Mouse (Mus musculus) forebrain, embryonic 10.5 days (tissue): ENCODE measurements around the gene Ttf1. TPM values are rescaled to one million over a fixed set of nuclear protein-coding genes. Genes with fewer than 3 reads are reported as not detected.
A peak's percentile ranks its signal among the peaks of the same experiment; 100 is the strongest.
"Not testable (repeated sequence)": the region's sequence is repeated elsewhere in the genome, so short reads cannot be mapped to it uniquely, and the experiment has no call there.

ENCODE experiments used
- DNase-seq: peaks from one replicate; pipeline ENCODE4 v3.0.0-alpha.2; 2017; ENCODE audit warnings: low spot score; ENCODE audit errors: extremely low spot score
- H3K27ac ChIP-seq: fragments of 300-500 bp; sonication (generic); 2 replicates; pipeline ENCODE4 v1.5.1; 2016; ENCODE audit warnings: mild to moderate bottlenecking
- H3K27me3 ChIP-seq: fragments of 300-500 bp; sonication (generic); 2 replicates; pipeline ENCODE4 v1.6.1; 2016; ENCODE audit warnings: mild to moderate bottlenecking; ENCODE audit not compliant: poor library complexity, severe bottlenecking
- H3K36me3 ChIP-seq: fragments of 300-500 bp; sonication (generic); replicated peaks from 2 replicates; pipeline ENCODE4 v1.6.1; 2016; ENCODE audit warnings: mild to moderate bottlenecking, moderate library complexity
- H3K4me1 ChIP-seq: fragments of 300-500 bp; sonication (generic); 2 replicates; pipeline ENCODE4 v1.6.1; 2016
- H3K4me3 ChIP-seq: fragments of 300-500 bp; sonication (generic); 2 replicates; pipeline ENCODE4 v1.5.1; 2016; ENCODE audit warnings: mild to moderate bottlenecking, moderate library complexity
- H3K9me3 ChIP-seq: fragments of 300-500 bp; sonication (generic); 2 replicates; pipeline ENCODE4 v1.6.1; 2016; ENCODE audit warnings: mild to moderate bottlenecking, moderate library complexity
- WGBS: fragments of 180-500 bp; shearing (Covaris S2); methylation state at CpG from one replicate; pipeline ENCODE4 v1.1.7; 2016; 5-methylcytosine and 5-hydroxymethylcytosine counted together
- polyA plus RNA-seq: library from polyadenylated mRNA; unstranded; fragments of >200 nt; fragmentation: Nextera tagmentation; extraction: Ambion mirVana; gene quantifications from 2 replicates; pipeline ENCODE4 v1.2.1, GENCODE M21; 2016

Ttf1 gene
- polyA plus RNA-seq, 1 experiment from 2014 or later = 11.4 TPM

DNA sequence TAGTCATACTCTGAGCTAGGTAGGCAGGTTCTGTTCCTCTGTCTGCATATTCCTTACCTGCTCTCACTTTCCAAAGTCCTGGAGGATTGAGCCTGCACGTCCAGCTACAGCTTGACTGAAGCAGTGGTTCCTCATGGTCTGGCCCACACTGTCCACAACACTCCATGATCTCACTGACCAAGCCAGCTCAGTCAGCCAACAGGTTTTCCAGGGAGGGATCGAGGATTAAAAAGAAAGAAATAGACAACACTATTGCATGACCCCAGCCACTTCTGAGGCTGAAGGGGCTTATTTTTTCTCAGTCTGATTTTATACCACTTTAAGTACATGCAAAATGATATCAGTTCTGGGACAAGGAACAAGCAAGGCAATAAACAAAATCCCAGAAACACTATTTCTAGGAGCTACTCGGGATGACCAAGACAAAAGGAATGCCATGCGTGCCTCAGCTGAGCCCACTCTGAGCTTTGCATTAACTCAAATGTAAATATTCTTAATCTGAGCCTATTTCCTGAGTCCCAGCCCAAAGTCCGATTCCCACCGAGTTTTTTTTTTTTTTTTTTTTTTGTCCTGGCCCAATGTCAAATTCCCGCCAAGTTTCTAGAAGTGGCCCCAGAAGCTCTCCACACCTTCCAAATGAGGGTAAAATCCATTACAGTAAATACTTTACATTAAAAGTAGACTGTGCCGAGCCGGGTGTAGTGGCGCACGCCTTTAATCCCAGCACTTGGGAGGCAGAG lies 15.4 kb downstream of the Ttf1 start:
- peaks cover 96% of the 10 kb centered on the region for H3K36me3 ChIP-seq
- no peak for DNase-seq
- WGBS = 91% methylated on average over 11 of the region's 11 CpGs

DNA sequence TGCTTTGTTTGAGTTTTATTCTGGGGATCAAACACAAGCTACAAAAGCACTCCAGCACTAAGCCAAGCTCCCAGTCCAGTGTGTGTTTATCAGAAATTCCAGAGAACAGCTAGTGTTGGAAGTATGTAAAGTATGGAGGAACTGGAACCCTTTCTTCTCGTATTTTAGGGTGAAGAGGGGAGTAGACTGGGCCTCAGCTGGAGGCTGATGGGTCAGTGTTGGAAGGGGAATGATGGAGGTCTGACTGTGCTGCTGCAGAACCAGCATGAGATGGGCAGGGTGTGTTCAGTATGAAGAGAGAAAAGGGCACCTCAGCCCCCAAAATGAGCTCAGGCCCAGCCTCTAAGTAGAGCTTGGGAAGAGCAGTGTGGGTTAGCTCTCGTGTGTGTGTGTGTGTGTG lies 16.2 kb downstream of the Ttf1 start:
- H3K36me3 ChIP-seq = peaks cover 96% of the 10 kb centered on the region
- WGBS = 89% methylated on average over 2 of the region's 2 CpGs

More for the DNA sequence above, 15.4 kb downstream of the Ttf1 start:
- Histone ChIP-seq H3K27me3 (no peaks in the 10 kb centered on the region), H3K4me1 (no peaks in the 10 kb centered on the region), H3K4me3 (no peak overlapping the region), H3K27ac (no peak overlapping the region), H3K9me3 (no peaks in the 10 kb centered on the region)

DNA sequence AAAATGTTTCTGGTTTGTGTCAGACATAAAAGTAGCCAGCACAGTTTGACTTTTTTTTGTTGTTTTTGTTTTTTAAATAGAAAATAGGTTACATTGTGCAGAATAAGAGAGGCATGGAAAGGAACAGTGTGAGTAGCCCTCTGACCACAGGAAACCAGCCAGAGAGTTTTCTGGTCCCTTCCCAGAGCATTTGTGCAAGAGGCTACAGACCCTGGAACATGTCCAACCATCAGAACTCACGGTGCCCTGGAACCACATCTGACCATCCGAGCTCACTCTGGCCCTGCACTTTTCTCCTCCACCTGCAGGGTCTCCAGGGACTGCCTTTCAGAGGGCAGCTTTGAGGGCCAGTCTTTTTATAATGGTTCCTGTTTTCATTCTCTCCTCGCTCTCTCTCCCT lies 21.9 kb downstream of the Ttf1 start:
- DNase-seq = no peak
- no peaks in the 10 kb centered on the region for H3K9me3 ChIP-seq
- WGBS = 80% methylated on average over 3 of the region's 3 CpGs
- no peak overlapping the region for H3K4me3 ChIP-seq
- H3K27ac ChIP-seq = no peak overlapping the region
- H3K36me3 ChIP-seq = peaks cover 97% of the 10 kb centered on the region
- no peaks in the 10 kb centered on the region for H3K4me1 ChIP-seq
- no peaks in the 10 kb centered on the region for H3K27me3 ChIP-seq

More for the DNA sequence above, 16.2 kb downstream of the Ttf1 start:
- Histone ChIP-seq H3K27me3 (no peaks in the 10 kb centered on the region), H3K4me1 (no peaks in the 10 kb centered on the region), H3K9me3 (no peaks in the 10 kb centered on the region), H3K4me3 (no peak overlapping the region), H3K27ac (no peak overlapping the region)
- no peak for DNase-seq

DNA sequence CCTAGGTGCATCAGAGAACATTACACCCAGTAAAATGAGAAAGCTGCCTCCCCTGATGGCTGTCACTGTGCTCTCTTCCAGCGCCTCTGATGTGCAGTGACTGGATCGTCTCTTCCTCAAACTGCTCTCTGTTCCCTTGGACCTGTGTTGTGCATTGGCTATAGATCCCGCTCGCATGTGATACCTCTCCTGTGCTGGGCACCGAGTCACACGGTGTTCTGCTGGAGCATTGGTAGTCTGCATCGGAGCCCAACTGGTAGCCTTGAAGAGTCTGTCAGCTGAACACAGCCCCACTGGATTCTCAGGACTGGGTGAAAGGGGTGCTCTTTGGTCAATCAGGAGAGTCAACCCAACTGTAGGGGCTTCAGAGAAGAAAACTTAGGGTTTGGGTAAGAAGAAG lies 26.0 kb downstream of the Ttf1 start:
- DNase-seq = no peak
- Histone ChIP-seq H3K27ac (no peak overlapping the region), H3K9me3 (no peaks in the 10 kb centered on the region), H3K27me3 (no peaks in the 10 kb centered on the region), H3K4me1 (no peaks in the 10 kb centered on the region), H3K4me3 (no peak overlapping the region), H3K36me3 (peaks cover 71% of the 10 kb centered on the region)
- 94% methylated on average over 7 of the region's 7 CpGs for WGBS

DNA sequence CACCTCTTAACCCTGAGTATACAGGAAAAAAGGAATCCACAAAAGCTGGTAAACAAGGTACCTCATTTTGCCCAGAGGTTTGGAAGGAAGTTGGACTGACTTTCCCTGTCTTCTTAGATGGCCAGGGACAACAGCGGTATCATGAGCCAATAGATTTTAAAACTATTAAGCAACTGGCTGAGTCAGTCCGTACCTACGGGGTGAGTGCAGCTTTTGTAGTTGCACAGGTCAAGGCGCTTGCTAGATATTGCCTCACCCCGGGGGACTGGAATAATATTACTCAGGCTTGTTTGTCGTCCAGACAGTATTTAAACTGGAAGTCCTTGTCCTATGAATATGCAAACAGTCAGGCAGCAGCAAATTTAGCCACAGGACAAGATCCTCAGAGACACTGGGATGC lies 29.2 kb downstream of the Ttf1 start:
- DNase-seq, H3K4me3 ChIP-seq: not testable (repeated sequence)
- 90% methylated on average over 6 of the region's 6 CpGs for WGBS

DNA sequence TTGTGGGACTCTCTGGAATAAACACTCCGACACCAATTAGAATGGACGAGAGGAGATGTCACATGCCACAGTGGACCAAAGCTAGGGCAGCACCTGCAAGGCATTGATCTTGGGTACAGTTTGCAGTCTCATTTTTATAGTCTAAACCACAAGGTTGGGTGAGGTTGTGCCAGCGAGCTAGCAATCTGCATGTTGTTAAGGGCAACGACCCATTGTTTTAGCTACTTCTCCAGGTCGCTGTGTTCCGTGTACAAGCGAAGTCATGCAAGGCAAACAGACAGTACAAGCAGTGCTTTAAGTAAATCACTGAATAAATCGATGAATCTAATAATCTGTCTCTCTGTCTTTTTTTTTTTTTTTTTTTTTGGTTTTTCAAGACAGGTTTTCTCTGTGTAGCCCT lies 35.6 kb downstream of the Ttf1 start:
- no peak overlapping the region for H3K4me3 ChIP-seq
- no peaks in the 10 kb centered on the region for H3K27me3 ChIP-seq
- H3K4me1 ChIP-seq = peaks cover 9% of the 10 kb centered on the region
- H3K9me3 ChIP-seq = no peaks in the 10 kb centered on the region
- H3K36me3 ChIP-seq = no peaks in the 10 kb centered on the region
- DNase-seq = no peak
- WGBS = 96% methylated on average over 8 of the region's 8 CpGs
- no peak overlapping the region for H3K27ac ChIP-seq

More for the DNA sequence above, 29.2 kb downstream of the Ttf1 start:
- peaks cover 39% of the 10 kb centered on the region for H3K36me3 ChIP-seq
- H3K27me3 ChIP-seq, H3K9me3 ChIP-seq, H3K27ac ChIP-seq, H3K4me1 ChIP-seq: not testable (repeated sequence)

DNA sequence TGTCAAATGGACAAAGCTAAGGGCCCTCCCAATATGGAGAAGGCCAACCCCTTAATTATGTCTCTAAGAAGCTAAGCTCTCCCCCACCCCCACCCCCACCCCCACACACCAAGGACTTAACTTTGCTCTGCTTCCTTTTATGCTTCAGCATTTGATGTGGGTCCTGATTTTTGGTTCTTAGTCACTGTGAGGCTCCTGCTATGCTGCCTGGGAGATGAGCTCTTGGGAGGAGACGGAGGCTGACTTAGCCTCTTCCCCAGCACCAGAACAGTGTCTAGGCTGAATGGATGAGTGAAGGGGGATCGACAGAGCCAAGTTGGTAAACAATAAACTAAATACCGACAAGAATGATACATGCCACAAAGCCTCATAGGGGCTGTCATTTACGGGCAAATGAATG lies 36.7 kb downstream of the Ttf1 start:
- no peak for DNase-seq
- Histone ChIP-seq H3K9me3 (no peaks in the 10 kb centered on the region), H3K27me3 (no peaks in the 10 kb centered on the region), H3K27ac (peak overlapping the region; percentile 35; the same call in 1 of the 2 replicates), H3K36me3 (no peaks in the 10 kb centered on the region), H3K4me1 (peaks cover 9% of the 10 kb centered on the region), H3K4me3 (no peak overlapping the region)
- 61% methylated on average over 4 of the region's 4 CpGs for WGBS

DNA sequence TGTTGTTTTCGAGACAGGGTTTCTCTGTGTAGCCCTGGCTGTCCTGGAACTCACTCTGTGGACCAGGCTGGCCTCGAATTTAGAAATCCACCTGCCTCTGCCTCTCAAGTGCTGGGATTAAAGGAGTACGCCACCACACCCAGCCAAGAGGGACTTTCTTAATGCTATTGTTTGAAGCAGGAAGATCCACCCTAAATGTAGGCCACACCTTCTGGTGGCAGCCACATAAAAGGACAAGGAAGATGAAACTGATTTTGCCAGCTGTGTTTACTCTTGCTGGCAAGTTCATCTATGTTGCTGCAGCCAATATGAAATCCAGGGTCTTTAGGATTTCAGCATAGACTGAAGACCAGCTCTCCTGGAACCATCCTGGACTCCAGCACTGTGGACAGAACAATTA lies 37.4 kb downstream of the Ttf1 start:
- Histone ChIP-seq H3K4me1 (peaks cover 9% of the 10 kb centered on the region), H3K27ac (no peak overlapping the region), H3K9me3 (no peaks in the 10 kb centered on the region), H3K36me3 (no peaks in the 10 kb centered on the region), H3K27me3 (no peaks in the 10 kb centered on the region), H3K4me3 (no peak overlapping the region)
- no peak for DNase-seq
- WGBS = 87% methylated on average over 3 of the region's 3 CpGs

DNA sequence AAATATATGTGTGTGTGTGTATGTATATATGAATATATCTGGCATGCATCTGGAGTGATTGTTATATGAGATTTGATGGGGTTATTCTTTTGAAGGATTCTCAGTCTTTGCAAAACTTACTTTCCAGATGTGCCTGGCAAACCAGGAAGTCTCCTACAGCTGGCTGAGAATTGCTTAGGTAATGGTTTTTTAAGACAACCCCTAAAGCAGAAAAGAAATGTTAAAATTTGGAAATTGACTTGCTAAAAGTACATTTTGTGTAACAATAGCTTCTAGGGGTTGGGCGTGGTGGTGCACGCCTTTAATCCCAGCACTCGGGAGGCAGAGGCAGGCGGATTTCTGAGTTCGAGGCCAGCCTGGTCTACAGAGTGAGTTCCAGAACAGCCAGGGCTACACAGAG lies 37.9 kb downstream of the Ttf1 start:
- WGBS = 94% methylated on average over 5 of the region's 5 CpGs
- H3K27ac ChIP-seq, H3K4me1 ChIP-seq, H3K27me3 ChIP-seq, DNase-seq, H3K4me3 ChIP-seq, H3K36me3 ChIP-seq, H3K9me3 ChIP-seq: not testable (repeated sequence)

DNA sequence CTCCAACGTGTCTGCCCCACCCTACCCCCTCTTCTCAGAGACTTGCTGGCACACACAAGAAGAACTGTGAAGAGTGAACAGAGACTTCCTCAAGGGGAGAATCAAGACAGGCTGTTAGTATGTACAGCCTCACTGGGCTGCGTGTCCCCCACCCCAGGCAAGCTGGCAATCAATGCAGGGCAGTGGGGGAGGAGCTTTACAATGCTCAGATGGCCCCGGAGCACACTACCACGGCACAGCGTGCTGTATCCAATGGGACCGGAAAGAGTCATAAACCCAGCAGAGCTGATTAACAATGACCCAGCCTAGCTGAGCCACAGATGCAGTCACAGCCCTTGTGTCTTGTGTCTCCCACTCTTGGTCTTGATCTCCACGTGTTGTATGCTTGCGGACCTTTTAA lies 38.7 kb downstream of the Ttf1 start:
- no peak for DNase-seq
- H3K27ac ChIP-seq = no peak overlapping the region
- no peaks in the 10 kb centered on the region for H3K9me3 ChIP-seq
- H3K27me3 ChIP-seq = no peaks in the 10 kb centered on the region
- 86% methylated on average over 8 of the region's 8 CpGs for WGBS
- H3K4me1 ChIP-seq = peaks cover 9% of the 10 kb centered on the region
- H3K36me3 ChIP-seq = no peaks in the 10 kb centered on the region
- H3K4me3 ChIP-seq = no peak overlapping the region

DNA sequence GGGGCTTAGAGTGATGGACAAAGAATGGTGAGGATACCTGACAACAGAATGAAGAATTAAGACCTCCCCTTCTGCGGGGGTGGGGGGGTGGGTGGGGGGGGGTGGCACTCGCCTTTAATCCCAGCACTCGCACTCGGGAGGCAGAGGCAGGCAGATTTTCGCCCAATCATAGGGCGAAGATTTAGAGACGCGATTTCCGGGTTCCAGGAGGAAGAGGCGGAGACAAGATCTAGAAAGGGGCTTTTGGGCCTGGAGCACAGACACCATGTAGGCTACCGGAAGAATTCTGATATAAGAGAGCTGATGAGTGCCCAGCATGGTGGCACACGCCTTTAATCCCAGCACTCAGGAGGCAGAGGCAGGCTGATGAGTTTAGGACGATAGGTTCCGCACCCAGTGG lies 39.6 kb downstream of the Ttf1 start:
- Histone ChIP-seq H3K9me3 (no peaks in the 10 kb centered on the region), H3K4me1 (peaks cover 9% of the 10 kb centered on the region), H3K4me3 (no peak overlapping the region), H3K27me3 (no peaks in the 10 kb centered on the region), H3K36me3 (no peaks in the 10 kb centered on the region), H3K27ac (no peak overlapping the region)
- no peak for DNase-seq
- WGBS = 90% methylated on average over 14 of the region's 14 CpGs

DNA sequence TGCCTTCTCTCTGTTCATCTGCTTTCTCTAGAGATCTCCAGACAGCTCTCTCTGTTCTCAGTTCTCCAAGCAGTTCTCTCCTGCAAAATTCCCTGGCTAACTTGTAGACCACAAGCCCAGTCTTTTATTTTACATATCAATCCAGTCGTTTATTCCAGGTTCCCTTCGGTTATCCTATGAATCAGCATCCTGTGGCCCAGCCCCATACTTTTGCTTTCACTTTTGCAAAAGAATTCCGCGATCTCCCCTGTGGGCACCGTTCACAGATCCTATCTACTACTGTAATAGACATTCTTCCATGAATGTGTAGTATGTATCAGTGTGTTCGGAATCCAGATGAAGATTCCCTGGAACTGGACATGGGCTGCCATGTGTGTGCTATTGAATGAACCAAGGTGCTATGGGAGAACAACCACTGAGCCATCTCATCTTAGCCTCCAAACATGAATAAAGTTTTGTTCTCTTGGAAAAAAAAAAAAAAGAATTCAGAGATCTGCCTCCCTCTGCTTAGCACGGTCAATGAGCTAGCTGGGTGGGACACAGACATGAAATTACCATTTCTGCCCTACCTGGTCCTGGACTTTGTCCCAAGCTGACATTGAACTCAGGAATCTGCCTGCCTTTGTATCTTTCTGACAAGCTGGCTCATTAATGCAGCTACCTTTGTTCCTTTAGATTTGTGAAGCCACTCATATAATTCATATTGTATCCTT lies 40.9 kb downstream of the Ttf1 start:
- DNase-seq = no peak
- H3K4me1 ChIP-seq = peaks cover 9% of the 10 kb centered on the region
- H3K36me3 ChIP-seq = no peaks in the 10 kb centered on the region
- no peaks in the 10 kb centered on the region for H3K27me3 ChIP-seq
- H3K9me3 ChIP-seq = no peaks in the 10 kb centered on the region
- no peak overlapping the region for H3K27ac ChIP-seq
- no peak overlapping the region for H3K4me3 ChIP-seq
- WGBS = 83% methylated on average over 7 of the region's 7 CpGs
